Mouse (Mus musculus): ENCODE data around the gene Mid1. TPM values are rescaled to one million over a fixed set of nuclear protein-coding genes. Genes with fewer than 3 reads are reported as not detected.

The Mid1 gene
- total and polyA plus RNA-seq, 2 experiments = 1.7 to 2.5 TPM

DNA sequence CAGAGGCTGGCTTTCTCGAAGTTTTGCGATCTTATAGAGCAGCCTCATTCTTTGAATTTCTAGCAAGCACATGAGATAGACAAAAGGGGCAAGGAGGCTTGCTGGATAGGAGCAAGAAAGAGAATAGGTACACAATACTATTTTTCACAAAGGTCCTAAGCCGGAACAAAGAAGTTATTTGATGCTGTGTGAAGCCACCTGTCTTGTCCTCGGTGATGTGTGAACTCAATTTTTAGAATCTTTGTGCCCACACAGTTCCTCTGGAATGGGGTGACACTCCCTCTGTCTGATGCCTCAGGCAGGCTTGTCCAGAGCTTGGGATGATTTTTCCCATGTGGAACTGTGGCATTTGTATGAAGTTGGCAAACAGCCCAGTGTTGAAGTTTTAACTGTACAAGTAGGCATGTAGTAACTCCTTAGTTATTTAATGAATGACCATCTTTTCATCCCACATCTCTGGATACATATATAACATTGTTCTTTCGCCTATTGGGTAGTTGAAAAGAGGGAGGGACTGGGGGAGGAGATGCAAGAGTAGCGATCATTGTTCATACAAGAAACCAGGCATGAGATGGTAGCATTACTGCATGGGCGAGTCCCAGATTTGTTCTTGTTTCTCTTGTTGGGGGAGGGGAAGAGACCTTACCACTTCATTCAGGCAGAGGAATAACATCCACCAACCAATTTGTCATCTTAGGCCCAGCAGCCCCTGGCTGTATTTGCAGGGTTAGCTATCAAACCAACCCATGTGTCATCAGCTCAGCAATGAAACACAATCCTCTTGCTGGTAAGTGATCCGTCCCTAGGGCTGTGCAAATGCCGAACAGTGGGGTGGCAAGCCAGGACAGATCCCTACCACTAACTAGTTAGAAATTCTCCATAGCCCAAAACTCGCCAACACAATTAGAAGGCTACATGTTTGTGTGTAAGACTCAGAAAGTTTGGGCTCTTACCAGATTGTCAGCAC is 196.5 kb downstream of the Mid1 start:
- H3K4me1 ChIP-seq (ENCODE audit: control insufficient read depth, insufficient read depth, low read length) = peaks cover 4% of the 10 kb centered on the region
- H3K4me3 ChIP-seq (ENCODE audit: insufficient read depth, low read depth, low read length) = no peak overlapping the region
- no peak overlapping the region for H3K27ac ChIP-seq (replicated peaks; ENCODE audit: insufficient read depth, low read depth, low read length)
- H3K27me3 ChIP-seq (ENCODE audit: control insufficient read depth, insufficient read depth, low read length) = no peaks in the 10 kb centered on the region
- 62% methylated on average over 10 of the region's 10 CpGs for WGBS
- H3K9ac ChIP-seq (ENCODE audit: low read depth, low read length) = no peak overlapping the region
- TF ChIP-seq POLR2A (IDR thresholded peaks at IDR 0.05; ENCODE audit: extremely low read depth, insufficient read depth, low read length) (no peak), CTCF (IDR thresholded peaks at IDR 0.05; ENCODE audit: low read depth, low read length) (no peak)
- DNase-seq (ENCODE audit: extremely low read depth, low read depth, low spot score) = no peak
- no peaks in the 10 kb centered on the region; the same call in 1 of the 2 replicates for H3K79me2 ChIP-seq (ENCODE audit: control insufficient read depth, insufficient read depth, low read length)
- H3K36me3 ChIP-seq (ENCODE audit: control insufficient read depth, insufficient read depth, low read length) = no peaks in the 10 kb centered on the region

DNA sequence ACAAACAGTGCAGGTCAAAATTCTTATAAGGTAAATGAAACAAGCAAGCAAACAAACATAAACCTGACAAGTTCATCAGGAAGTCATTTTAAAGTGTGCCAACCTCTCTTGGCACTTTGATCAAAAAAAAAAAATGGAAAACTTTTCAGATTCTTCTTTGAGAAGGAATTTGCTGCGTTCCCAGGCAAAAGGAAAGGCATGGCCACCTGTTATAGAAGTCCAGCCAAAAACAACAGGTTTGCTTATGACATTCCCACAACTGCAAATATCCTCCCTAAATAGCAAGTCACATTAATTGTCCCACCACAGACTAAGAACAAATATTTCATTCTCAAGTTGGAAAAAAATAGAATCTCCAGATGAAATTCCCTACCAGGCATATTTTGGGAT is 197.2 kb downstream of the Mid1 start:
- Histone ChIP-seq H3K27ac (replicated peaks; ENCODE audit: insufficient read depth, low read depth, low read length) (no peak overlapping the region), H3K36me3 (ENCODE audit: control insufficient read depth, insufficient read depth, low read length) (no peaks in the 10 kb centered on the region), H3K27me3 (ENCODE audit: control insufficient read depth, insufficient read depth, low read length) (no peaks in the 10 kb centered on the region), H3K4me1 (ENCODE audit: control insufficient read depth, insufficient read depth, low read length) (peaks cover 4% of the 10 kb centered on the region), H3K79me2 (ENCODE audit: control insufficient read depth, insufficient read depth, low read length) (no peaks in the 10 kb centered on the region; the same call in 1 of the 2 replicates), H3K4me3 (ENCODE audit: insufficient read depth, low read depth, low read length) (no peak overlapping the region), H3K9ac (ENCODE audit: low read depth, low read length) (no peak overlapping the region)
- TF ChIP-seq POLR2A (IDR thresholded peaks at IDR 0.05; ENCODE audit: extremely low read depth, insufficient read depth, low read length) (no peak), CTCF (IDR thresholded peaks at IDR 0.05; ENCODE audit: low read depth, low read length) (no peak)
- DNase-seq (ENCODE audit: extremely low read depth, low read depth, low spot score) = no peak
- 29% methylated on average over 1 of the region's 1 CpGs for WGBS

DNA sequence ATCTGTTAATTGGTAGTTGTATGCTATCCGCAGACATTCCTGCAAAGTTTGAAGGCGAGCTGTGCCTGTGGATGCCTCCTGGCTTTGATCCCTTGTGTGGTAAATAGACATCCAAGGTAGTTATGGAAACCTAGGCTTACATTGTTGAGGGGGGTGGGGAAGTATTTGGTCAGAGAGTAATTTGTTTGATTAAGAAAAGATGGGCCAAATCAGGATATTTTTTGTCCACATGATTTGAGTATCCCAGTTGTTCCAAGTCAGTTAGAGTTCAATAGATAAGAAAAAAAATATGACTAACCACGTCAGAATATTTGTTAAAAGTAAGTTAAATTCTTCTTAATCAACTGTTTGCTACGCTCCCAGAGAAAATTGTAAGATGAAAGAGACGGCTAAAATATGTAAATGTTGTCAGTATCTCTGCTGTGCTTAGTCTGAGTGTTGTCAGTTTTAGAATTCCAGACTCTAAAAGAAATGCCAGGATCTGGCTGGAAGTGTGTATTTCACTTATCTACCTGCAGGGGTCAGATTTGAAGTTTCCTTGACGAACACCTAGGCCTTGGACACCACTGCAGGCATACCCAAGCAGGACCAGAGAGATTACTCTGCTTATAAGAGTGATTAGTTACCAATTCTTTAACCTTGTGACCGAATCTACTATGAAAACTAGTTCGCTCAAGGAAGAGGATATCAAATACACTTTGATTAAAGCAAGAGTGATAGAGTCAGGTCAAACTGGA is 198.7 kb downstream of the Mid1 start:
- Histone ChIP-seq H3K27me3 (ENCODE audit: control insufficient read depth, insufficient read depth, low read length) (no peaks in the 10 kb centered on the region), H3K9ac (ENCODE audit: low read depth, low read length) (no peak overlapping the region), H3K4me1 (ENCODE audit: control insufficient read depth, insufficient read depth, low read length) (peaks cover 4% of the 10 kb centered on the region), H3K4me3 (ENCODE audit: insufficient read depth, low read depth, low read length) (no peak overlapping the region), H3K27ac (replicated peaks; ENCODE audit: insufficient read depth, low read depth, low read length) (no peak overlapping the region), H3K79me2 (ENCODE audit: control insufficient read depth, insufficient read depth, low read length) (no peaks in the 10 kb centered on the region; the same call in 1 of the 2 replicates), H3K36me3 (ENCODE audit: control insufficient read depth, insufficient read depth, low read length) (no peaks in the 10 kb centered on the region)
- DNase-seq (ENCODE audit: extremely low read depth, low read depth, low spot score) = peak; percentile 58
- TF ChIP-seq POLR2A (IDR thresholded peaks at IDR 0.05; ENCODE audit: extremely low read depth, insufficient read depth, low read length) (no peak), CTCF (IDR thresholded peaks at IDR 0.05; ENCODE audit: low read depth, low read length) (no peak)
- WGBS = 23% methylated on average over 8 of the region's 8 CpGs

DNA sequence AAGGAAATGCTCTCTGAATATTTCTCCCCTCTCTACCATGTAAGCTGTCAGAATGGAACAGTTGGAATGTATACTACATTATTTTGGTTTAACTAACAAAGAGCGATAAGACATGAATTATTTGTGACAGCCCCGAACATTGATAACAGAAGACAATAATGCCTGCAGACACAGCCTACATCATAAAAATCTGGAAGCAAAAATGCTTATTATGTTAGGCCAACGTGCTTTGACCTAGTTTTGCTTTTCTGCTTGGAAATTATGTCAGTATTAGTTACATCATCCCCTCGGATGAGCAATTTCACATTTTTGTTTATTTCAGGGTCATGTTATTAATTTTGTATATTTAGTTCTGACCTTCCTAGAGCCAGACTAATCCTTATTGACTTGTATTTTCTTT is 205.5 kb downstream of the Mid1 start:
- no peaks in the 10 kb centered on the region for H3K27me3 ChIP-seq (ENCODE audit: control insufficient read depth, insufficient read depth, low read length)
- no peak overlapping the region for H3K4me3 ChIP-seq (ENCODE audit: insufficient read depth, low read depth, low read length)
- H3K4me1 ChIP-seq (ENCODE audit: control insufficient read depth, insufficient read depth, low read length) = no peaks in the 10 kb centered on the region; the same call in 1 of the 2 replicates
- H3K27ac ChIP-seq (replicated peaks; ENCODE audit: insufficient read depth, low read depth, low read length) = no peak overlapping the region
- H3K9ac ChIP-seq (ENCODE audit: low read depth, low read length) = no peak overlapping the region
- no peaks in the 10 kb centered on the region; the same call in 1 of the 2 replicates for H3K79me2 ChIP-seq (ENCODE audit: control insufficient read depth, insufficient read depth, low read length)
- 44% methylated on average over 4 of the region's 4 CpGs for WGBS
- DNase-seq (ENCODE audit: extremely low read depth, low read depth, low spot score) = no peak
- H3K36me3 ChIP-seq (ENCODE audit: control insufficient read depth, insufficient read depth, low read length) = no peaks in the 10 kb centered on the region
- TF ChIP-seq CTCF (IDR thresholded peaks at IDR 0.05; ENCODE audit: low read depth, low read length) = no peak
- no peak for TF ChIP-seq POLR2A (IDR thresholded peaks at IDR 0.05; ENCODE audit: extremely low read depth, insufficient read depth, low read length)

DNA sequence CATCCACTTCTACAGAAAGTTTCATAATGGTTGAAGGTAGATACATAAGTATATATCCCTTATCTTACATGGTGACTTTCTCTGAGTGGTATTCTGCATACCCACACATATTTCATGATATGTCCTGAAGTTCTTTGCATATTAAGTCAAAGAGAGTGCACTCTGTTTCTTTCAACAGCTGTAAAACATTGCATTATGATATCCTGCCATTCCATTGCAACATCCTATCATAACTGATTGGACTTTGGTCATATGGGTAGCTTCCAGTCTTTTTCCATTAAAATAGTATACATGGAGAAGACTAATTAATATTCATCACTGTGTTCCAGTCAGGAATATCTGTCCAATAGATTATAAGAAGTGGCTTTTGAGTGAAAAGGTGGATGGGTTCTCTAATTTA is 207.1 kb downstream of the Mid1 start:
- Histone ChIP-seq H3K27me3 (ENCODE audit: control insufficient read depth, insufficient read depth, low read length) (no peaks in the 10 kb centered on the region), H3K27ac (replicated peaks; ENCODE audit: insufficient read depth, low read depth, low read length) (no peak overlapping the region), H3K4me1 (ENCODE audit: control insufficient read depth, insufficient read depth, low read length) (no peaks in the 10 kb centered on the region; the same call in 1 of the 2 replicates), H3K79me2 (ENCODE audit: control insufficient read depth, insufficient read depth, low read length) (no peaks in the 10 kb centered on the region), H3K4me3 (ENCODE audit: insufficient read depth, low read depth, low read length) (no peak overlapping the region), H3K9ac (ENCODE audit: low read depth, low read length) (no peak overlapping the region), H3K36me3 (ENCODE audit: control insufficient read depth, insufficient read depth, low read length) (no peaks in the 10 kb centered on the region)
- no peak for TF ChIP-seq CTCF (IDR thresholded peaks at IDR 0.05; ENCODE audit: low read depth, low read length)
- TF ChIP-seq POLR2A (IDR thresholded peaks at IDR 0.05; ENCODE audit: extremely low read depth, insufficient read depth, low read length) = no peak
- DNase-seq (ENCODE audit: extremely low read depth, low read depth, low spot score) = peak; percentile 33
